Mouse (Mus musculus): ENCODE data around the gene Rps6ka5. TPM values are rescaled to one million over a fixed set of nuclear protein-coding genes. Genes with fewer than 3 reads are reported as not detected.

The Rps6ka5 gene
- polyA plus RNA-seq, 1 experiment from 2014 or later, result 2.2 TPM

DNA sequence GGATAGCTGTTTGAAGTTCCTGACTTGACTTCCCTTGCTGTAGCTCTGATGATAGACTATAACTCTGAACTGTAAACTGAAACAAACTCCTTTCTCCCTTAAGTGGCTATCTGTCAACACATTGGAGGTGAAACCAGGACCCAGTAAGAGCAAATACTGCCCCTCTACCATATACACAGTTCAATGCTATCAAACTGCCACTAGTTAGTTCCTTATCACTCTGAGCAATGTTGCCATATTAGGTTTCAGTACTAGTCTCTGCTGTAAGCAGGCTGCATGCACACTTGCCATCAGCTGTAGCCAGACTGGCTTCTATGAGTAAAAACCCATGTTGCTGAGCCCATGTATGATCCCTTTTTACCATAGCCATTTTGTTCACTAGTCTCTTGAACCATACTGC, 38.6 kb downstream of the Rps6ka5 start:
- H3K9ac ChIP-seq, result no peak overlapping the region
- no peaks in the 10 kb centered on the region for H3K9me3 ChIP-seq (replicated peaks)
- H3K4me1 ChIP-seq, result peaks cover 11% of the 10 kb centered on the region
- H3K4me2 ChIP-seq, result no peak overlapping the region
- peak; percentile 68 for ATAC-seq
- H3K4me3 ChIP-seq, result no peak overlapping the region
- H3K27me3 ChIP-seq (replicated peaks), result no peaks in the 10 kb centered on the region
- H3K27ac ChIP-seq, result no peak overlapping the region
- no peaks in the 10 kb centered on the region for H3K36me3 ChIP-seq

DNA sequence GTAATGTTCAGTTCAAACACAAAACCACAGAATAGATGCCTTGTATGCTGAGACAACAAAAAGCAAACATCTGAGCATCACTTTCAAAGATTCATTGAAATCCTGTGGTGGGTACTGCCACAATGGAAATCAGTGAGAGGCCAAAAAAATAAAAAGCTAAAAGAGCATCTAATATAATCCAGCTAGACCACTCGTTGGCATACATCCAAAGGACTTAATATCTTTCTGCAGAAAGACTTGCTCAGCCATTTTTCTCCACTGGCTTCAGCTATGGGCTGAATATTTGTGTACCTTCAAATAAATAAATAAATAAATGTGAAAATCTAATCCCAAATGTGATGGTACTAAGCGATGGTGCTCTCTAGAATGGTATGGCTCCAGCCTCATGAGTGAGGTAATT, 39.8 kb downstream of the Rps6ka5 start:
- no peak overlapping the region for H3K4me3 ChIP-seq
- no peak overlapping the region for H3K4me2 ChIP-seq
- H3K27me3 ChIP-seq (replicated peaks), result no peaks in the 10 kb centered on the region
- H3K27ac ChIP-seq, result no peak overlapping the region
- no peaks in the 10 kb centered on the region for H3K36me3 ChIP-seq
- no peak for ATAC-seq
- no peak overlapping the region for H3K9ac ChIP-seq
- H3K4me1 ChIP-seq, result peaks cover 13% of the 10 kb centered on the region
- no peaks in the 10 kb centered on the region for H3K9me3 ChIP-seq (replicated peaks)
- 69% methylated on average over 2 of the region's 2 CpGs for WGBS (ENCODE audit: insufficient replicate concordance)

DNA sequence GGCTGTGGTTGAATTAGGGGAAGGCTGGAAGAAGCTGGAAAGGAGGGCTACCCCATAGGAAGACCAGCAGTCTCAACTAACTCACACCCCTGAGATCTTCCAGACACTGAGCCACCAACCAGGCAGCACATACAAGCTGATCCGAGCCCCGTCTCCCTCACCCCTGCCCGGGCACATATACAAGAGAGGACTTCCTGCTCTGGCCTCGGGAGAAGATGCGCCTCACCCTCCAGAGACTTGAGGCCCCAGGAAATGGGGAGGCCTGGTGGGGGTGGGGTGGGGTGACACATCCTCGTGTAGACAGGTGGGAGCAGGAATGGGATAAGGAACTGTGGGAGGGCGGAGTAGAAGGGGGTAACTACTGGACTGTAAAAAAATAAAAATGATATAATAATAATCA, 45.0 kb downstream of the Rps6ka5 start:
- Histone ChIP-seq H3K36me3 (0 out of 2 replicates have a peak, but pooled peaks cover 3% of the 10 kb centered on the region), H3K4me1 (peaks cover 11% of the 10 kb centered on the region), H3K4me2 (no peak overlapping the region), H3K9ac (no peak overlapping the region), H3K4me3 (no peak overlapping the region), H3K27me3 (replicated peaks) (no peaks in the 10 kb centered on the region), H3K27ac (no peak overlapping the region), H3K9me3 (replicated peaks) (no peaks in the 10 kb centered on the region)
- WGBS (ENCODE audit: insufficient replicate concordance), result 49% methylated on average over 7 of the region's 7 CpGs
- peak; percentile 46; the same call in 1 of the 2 replicates for ATAC-seq

DNA sequence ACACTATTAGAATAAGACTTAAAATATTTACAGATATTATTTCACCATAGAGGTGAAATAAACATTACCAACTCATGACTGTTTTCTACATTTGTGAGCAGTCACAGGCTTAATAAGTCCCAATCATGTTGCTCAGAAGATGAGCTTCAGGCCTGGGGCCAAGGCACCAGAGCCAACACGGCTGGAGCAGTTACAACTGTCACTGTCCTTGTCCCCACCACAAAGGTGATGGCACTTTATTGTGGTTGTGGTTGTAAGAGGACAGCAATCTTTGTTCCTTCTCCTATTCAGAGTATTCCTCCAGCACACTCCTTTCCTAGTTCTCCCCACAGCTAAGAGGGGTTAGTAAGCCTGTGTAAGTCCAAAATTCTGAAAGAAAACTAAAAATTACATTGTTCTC, 45.5 kb downstream of the Rps6ka5 start:
- no peak for ATAC-seq
- peaks cover 11% of the 10 kb centered on the region for H3K4me1 ChIP-seq
- no peaks in the 10 kb centered on the region for H3K27me3 ChIP-seq (replicated peaks)
- 23% methylated on average over 1 of the region's 1 CpGs for WGBS (ENCODE audit: insufficient replicate concordance)
- H3K9ac ChIP-seq, result no peak overlapping the region
- 0 out of 2 replicates have a peak, but pooled peaks cover 3% of the 10 kb centered on the region for H3K36me3 ChIP-seq
- no peak overlapping the region for H3K4me3 ChIP-seq
- H3K4me2 ChIP-seq, result no peak overlapping the region
- H3K27ac ChIP-seq, result no peak overlapping the region
- no peaks in the 10 kb centered on the region for H3K9me3 ChIP-seq (replicated peaks)

DNA sequence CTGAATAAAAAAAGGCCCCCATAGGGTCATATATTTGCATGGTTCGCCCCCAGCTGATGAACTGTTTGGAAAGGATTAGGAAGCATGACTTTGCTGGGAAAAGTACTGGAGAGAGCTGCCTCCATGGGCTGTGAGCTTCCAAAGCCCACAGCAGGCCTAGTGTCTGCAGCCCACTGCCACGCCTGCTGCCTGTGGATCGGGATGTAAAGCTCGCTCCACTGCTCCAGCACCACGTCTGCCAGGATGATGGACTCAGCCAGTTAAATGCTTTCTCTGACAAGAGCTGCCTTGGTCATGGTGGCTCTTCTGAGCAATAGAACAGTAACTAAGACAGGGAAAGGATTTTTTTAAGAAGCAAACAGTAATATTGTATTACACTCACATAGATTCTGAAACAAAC, 46.1 kb downstream of the Rps6ka5 start:
- Histone ChIP-seq H3K9ac (no peak overlapping the region), H3K4me1 (peaks cover 11% of the 10 kb centered on the region), H3K27ac (no peak overlapping the region), H3K36me3 (0 out of 2 replicates have a peak, but pooled peaks cover 3% of the 10 kb centered on the region), H3K4me2 (no peak overlapping the region), H3K9me3 (replicated peaks) (no peaks in the 10 kb centered on the region), H3K4me3 (no peak overlapping the region), H3K27me3 (replicated peaks) (no peaks in the 10 kb centered on the region)
- no peak for ATAC-seq
- 82% methylated on average over 5 of the region's 5 CpGs for WGBS (ENCODE audit: insufficient replicate concordance)

DNA sequence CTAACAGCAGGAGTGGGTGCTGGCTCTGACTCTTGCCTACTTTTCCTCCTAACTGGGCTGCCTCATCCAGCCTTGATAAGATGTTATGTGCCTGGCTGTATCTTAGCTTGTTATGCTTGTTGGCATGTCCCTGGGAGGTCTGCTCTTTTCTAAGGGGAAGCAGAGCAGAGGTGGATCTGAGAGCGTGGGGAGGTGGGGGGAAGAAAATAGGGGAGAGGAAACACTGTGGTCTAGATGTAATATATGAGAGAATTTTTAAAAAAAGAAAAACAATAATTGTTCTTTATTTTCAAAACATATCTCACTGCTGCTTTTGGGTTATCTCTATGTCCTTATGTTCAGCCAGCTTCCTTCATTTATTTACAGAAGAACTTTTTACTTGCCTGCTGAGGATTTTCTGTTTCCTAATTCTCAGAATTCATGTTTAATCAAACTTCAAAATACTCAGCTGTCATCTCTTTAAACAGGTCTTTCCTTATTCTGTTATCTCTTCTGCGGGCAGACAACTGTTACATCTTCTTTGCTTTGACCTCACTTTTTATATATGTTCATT, 56.1 kb downstream of the Rps6ka5 start:
- Histone ChIP-seq H3K4me1 (peaks cover 27% of the 10 kb centered on the region), H3K36me3 (no peaks in the 10 kb centered on the region), H3K9me3 (replicated peaks) (no peaks in the 10 kb centered on the region), H3K27ac (peak overlapping the region; percentile 74), H3K9ac (no peak overlapping the region), H3K27me3 (replicated peaks) (no peaks in the 10 kb centered on the region), H3K4me2 (0 out of 2 replicates have a peak overlapping the region, but pooled peaks have one; percentile 18), H3K4me3 (no peak overlapping the region)
- peak; percentile 70 for ATAC-seq
- WGBS (ENCODE audit: insufficient replicate concordance), result 21% methylated on average over 2 of the region's 2 CpGs

DNA sequence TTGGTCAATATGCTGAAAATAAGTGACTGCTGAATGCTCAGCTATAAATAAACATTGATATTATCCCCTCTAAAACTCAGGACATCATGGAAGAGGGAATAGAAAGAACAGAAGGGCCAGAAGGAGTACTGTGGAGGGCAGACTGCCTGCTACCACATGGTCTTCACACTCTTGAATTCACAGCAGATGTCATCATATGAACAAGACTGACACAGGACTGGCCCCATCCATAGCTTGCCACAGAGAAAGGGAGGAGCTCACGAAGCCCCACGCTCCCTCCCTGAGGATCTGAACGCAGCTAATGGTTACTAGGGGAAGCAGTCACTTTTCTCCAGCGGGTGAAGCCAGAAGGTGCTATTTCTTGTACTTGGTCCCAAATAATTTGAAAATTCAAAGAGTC, 61.5 kb downstream of the Rps6ka5 start:
- H3K27me3 ChIP-seq (replicated peaks), result no peaks in the 10 kb centered on the region
- peaks cover 11% of the 10 kb centered on the region for H3K4me1 ChIP-seq
- H3K4me3 ChIP-seq, result no peak overlapping the region
- H3K27ac ChIP-seq, result no peak overlapping the region
- ATAC-seq, result no peak
- H3K9me3 ChIP-seq (replicated peaks), result no peaks in the 10 kb centered on the region
- 79% methylated on average over 4 of the region's 4 CpGs for WGBS (ENCODE audit: insufficient replicate concordance)
- no peaks in the 10 kb centered on the region for H3K36me3 ChIP-seq
- H3K9ac ChIP-seq, result no peak overlapping the region
- no peak overlapping the region for H3K4me2 ChIP-seq

DNA sequence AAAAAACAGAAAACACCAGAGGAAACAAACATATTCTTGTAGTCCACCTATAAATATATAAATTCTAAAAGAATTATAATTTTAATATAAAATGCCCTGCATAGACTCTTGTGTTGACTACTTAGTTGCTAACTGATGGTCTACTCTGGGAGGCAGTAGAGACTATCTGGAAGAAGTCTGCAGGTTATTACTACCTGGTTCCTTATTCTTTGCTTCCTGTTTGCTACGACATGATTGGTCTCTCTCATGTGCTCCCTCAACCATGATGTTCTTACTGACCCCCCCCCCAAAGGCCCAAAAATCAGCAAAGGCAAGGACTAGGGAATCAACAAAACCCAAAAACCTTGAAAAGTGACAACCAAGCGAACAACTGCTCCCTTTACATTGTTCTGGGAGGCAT, 66.7 kb downstream of the Rps6ka5 start:
- WGBS (ENCODE audit: insufficient replicate concordance), result 71% methylated on average over 2 of the region's 2 CpGs
- H3K27me3 ChIP-seq (replicated peaks), result no peaks in the 10 kb centered on the region
- no peaks in the 10 kb centered on the region for H3K9me3 ChIP-seq (replicated peaks)
- no peak for ATAC-seq
- H3K9ac ChIP-seq, result no peak overlapping the region
- no peak overlapping the region for H3K27ac ChIP-seq
- H3K36me3 ChIP-seq, result no peaks in the 10 kb centered on the region
- 0 out of 2 replicates have a peak, but pooled peaks cover 4% of the 10 kb centered on the region for H3K4me1 ChIP-seq
- no peak overlapping the region for H3K4me2 ChIP-seq
- no peak overlapping the region for H3K4me3 ChIP-seq

DNA sequence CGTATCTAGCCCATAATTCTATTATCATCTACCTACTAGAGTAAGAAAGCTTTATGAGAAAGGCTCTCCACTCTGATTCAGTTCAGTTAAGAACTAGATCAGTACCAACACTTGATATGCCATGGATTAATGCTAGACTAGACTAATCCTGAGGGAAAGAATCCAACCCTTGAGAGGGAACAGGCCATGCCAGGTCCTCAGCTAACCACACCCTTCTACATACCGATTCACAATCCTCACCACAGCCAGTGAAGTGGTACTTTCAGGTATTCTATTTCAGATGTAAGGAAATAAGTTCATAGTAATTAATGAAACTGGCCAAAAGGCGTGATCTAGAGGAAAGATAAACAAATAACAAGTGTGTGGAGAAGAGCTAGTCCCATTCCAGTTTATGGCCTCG, 70.8 kb downstream of the Rps6ka5 start:
- 65% methylated on average over 4 of the region's 4 CpGs for WGBS (ENCODE audit: insufficient replicate concordance)

DNA sequence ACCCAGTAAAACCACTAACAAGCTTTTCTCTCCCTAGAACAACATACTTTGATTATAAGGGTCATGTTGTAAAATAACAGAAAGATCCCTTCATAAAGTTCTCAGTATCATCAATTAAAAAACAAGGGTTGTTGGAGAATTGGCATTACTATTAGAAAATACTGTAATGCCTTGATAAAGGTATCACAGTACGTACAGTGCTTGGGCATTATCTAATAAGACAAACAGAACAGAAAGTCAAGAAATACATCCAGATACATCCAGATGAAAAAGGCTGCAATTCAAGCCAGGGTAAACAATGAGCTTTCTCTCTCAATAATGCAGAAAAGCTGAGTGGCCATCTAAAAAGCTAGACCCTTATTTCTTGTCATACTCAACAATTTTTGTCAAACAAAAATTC, 84.8 kb downstream of the Rps6ka5 start:
- WGBS (ENCODE audit: insufficient replicate concordance), result 40% methylated on average over 1 of the region's 1 CpGs
- H3K36me3 ChIP-seq, result no peaks in the 10 kb centered on the region
- H3K27ac ChIP-seq, result no peak overlapping the region
- no peak for ATAC-seq
- no peak overlapping the region for H3K4me3 ChIP-seq
- no peak overlapping the region for H3K4me2 ChIP-seq
- peaks cover 3% of the 10 kb centered on the region; the same call in 1 of the 2 replicates for H3K4me1 ChIP-seq
- H3K9me3 ChIP-seq (replicated peaks), result no peaks in the 10 kb centered on the region
- H3K27me3 ChIP-seq (replicated peaks), result no peaks in the 10 kb centered on the region
- H3K9ac ChIP-seq, result no peak overlapping the region

More for the DNA sequence above, 70.8 kb downstream of the Rps6ka5 start:
- Histone ChIP-seq H3K27me3 (replicated peaks) (no peaks in the 10 kb centered on the region), H3K27ac (no peak overlapping the region), H3K4me1 (0 out of 2 replicates have a peak, but pooled peaks cover 4% of the 10 kb centered on the region), H3K36me3 (no peaks in the 10 kb centered on the region), H3K9ac (no peak overlapping the region), H3K9me3 (replicated peaks) (no peaks in the 10 kb centered on the region), H3K4me2 (no peak overlapping the region), H3K4me3 (no peak overlapping the region)
- ATAC-seq, result no peak

DNA sequence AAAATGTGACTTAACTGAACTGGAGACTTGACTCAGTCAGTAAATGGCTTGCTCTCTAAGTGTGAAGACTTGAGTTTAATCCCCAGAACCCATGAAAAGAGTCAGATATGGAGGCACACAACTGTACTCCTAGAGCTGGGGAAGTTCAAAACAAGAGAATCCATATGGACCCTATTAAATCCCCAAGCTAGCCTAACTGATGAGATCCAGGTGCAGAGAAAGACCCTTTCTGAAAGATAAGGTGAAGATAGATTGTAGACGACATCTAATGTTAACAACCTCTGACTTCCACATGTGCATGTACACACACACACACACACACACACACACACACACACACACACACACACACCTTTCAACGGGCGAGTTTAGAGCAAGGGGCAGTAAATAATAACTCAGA, 86.1 kb downstream of the Rps6ka5 start:
- peaks cover 11% of the 10 kb centered on the region; the same call in 1 of the 2 replicates for H3K4me1 ChIP-seq
- H3K36me3 ChIP-seq, result no peaks in the 10 kb centered on the region
- H3K9me3 ChIP-seq (replicated peaks), result no peaks in the 10 kb centered on the region
- no peak overlapping the region for H3K9ac ChIP-seq
- no peak overlapping the region for H3K4me3 ChIP-seq
- no peak for ATAC-seq
- 61% methylated on average over 3 of the region's 3 CpGs for WGBS (ENCODE audit: insufficient replicate concordance)
- H3K27me3 ChIP-seq (replicated peaks), result no peaks in the 10 kb centered on the region
- no peak overlapping the region for H3K4me2 ChIP-seq
- no peak overlapping the region for H3K27ac ChIP-seq

DNA sequence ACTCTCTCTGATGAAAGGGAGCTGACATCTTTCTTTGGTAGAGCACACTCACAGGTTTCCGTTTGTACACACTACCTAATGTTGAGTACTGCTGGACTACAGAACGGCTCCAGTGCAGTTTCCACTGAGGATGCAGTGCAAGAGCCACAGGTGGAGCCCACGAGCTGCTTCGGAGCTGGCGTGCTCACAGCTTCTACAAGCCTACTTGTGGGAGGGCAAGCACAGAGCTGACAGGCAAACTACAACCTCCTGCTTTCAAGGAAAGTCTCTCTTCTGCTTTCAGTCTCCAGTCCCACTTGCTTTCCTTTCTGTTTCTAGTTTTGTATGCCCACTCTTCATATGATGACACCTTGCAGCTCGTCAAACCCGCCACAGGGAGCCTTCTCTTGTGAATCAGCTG, 87.1 kb downstream of the Rps6ka5 start:
- 42% methylated on average over 7 of the region's 7 CpGs for WGBS (ENCODE audit: insufficient replicate concordance)
- peaks cover 11% of the 10 kb centered on the region; the same call in 1 of the 2 replicates for H3K4me1 ChIP-seq
- no peaks in the 10 kb centered on the region for H3K36me3 ChIP-seq
- H3K9me3 ChIP-seq (replicated peaks), result no peaks in the 10 kb centered on the region
- no peak overlapping the region for H3K27ac ChIP-seq
- no peak overlapping the region for H3K4me2 ChIP-seq
- no peaks in the 10 kb centered on the region for H3K27me3 ChIP-seq (replicated peaks)
- no peak for ATAC-seq
- H3K9ac ChIP-seq, result no peak overlapping the region
- H3K4me3 ChIP-seq, result no peak overlapping the region

DNA sequence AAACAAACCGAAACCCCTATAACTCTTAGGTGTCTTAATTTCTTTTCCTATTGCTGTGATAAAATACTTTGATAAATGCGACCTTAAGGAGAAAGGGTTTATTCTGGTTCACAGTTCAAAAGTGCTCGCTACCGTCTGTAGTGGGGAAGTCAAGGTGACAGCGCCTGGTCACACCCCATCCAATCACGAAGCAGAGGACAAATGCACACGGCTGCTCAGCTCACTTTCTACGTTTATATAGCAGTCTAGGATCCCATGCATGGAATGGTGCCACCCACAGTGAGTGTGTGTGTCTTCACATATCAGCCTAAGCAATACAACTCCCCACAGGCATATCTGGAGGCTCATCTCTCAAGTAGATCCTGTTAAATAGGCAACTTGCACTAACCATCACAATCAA, 88.9 kb downstream of the Rps6ka5 start:
- H3K27ac ChIP-seq, result no peak overlapping the region
- no peaks in the 10 kb centered on the region for H3K27me3 ChIP-seq (replicated peaks)
- H3K36me3 ChIP-seq, result no peaks in the 10 kb centered on the region
- ATAC-seq, result no peak
- no peak overlapping the region for H3K4me2 ChIP-seq
- no peak overlapping the region for H3K4me3 ChIP-seq
- peaks cover 11% of the 10 kb centered on the region; the same call in 1 of the 2 replicates for H3K4me1 ChIP-seq
- H3K9me3 ChIP-seq (replicated peaks), result no peaks in the 10 kb centered on the region
- WGBS (ENCODE audit: insufficient replicate concordance), result 82% methylated on average over 8 of the region's 8 CpGs
- H3K9ac ChIP-seq, result no peak overlapping the region

Data from liver, embryonic 12.5 days (tissue).